Mouse (Mus musculus) heart, adult 11 months (tissue): Measurements from ENCODE around the gene Cdkl4.
"Not testable (repeated sequence)": the region's sequence is repeated elsewhere in the genome, so short reads cannot be mapped to it uniquely, and the experiment has no call there.

Experiments used
- DNase-seq: peaks from one replicate; pipeline ENCODE4 v3.0.0; 2022

Cdkl4 gene

GRCm38 (mm10) chr17:80577639-80578038 is at the start of gene Cdkl4:
TSS of gene Cdkl4 (minus strand) at chr17:80577813.
- peak; percentile 16 for DNase-seq

GRCm38 (mm10) chr17:80624979-80625378 is 47.4 kb upstream of the Cdkl4 start:
- DNase-seq, result peak; percentile 49

- DNase-seq, result no peak
Observed at GRCm38 (mm10) chr17:80621691-80622090, 44.1 kb upstream of the Cdkl4 start.

GRCm38 (mm10) chr17:80620786-80621423 is 43.3 kb upstream of the Cdkl4 start:
- DNase-seq, result peak; percentile 88

- DNase-seq, result peak; percentile 76
Observed at GRCm38 (mm10) chr17:80619556-80619955, 41.9 kb upstream of the Cdkl4 start.

GRCm38 (mm10) chr17:80618890-80619289 is 41.3 kb upstream of the Cdkl4 start:
- DNase-seq, result peak; percentile 36

GRCm38 (mm10) chr17:80603806-80604205 is 26.2 kb upstream of the Cdkl4 start:
- peak; percentile 68 for DNase-seq

GRCm38 (mm10) chr17:80603079-80603625 is 25.5 kb upstream of the Cdkl4 start:
- DNase-seq, result peak; percentile 84

GRCm38 (mm10) chr17:80601371-80601770 is 23.8 kb upstream of the Cdkl4 start:
- DNase-seq, result peak; percentile 84

- DNase-seq, result peak; percentile 56
Observed at GRCm38 (mm10) chr17:80583051-80583450, 5.4 kb upstream of the Cdkl4 start.

- DNase-seq, result peak; percentile 79
Observed at GRCm38 (mm10) chr17:80579901-80580300, 2.3 kb upstream of the Cdkl4 start.

GRCm38 (mm10) chr17:80579089-80579488 is 1.5 kb upstream of the Cdkl4 start:
- peak; percentile 25 for DNase-seq

- DNase-seq, result peak; percentile 84
Observed at GRCm38 (mm10) chr17:80578041-80578440, 428 bp upstream of the Cdkl4 start.

GRCm38 (mm10) chr17:80577214-80577613 is 399 bp downstream of the Cdkl4 start:
- peak; percentile 90 for DNase-seq

- peak; percentile 45 for DNase-seq
Observed at GRCm38 (mm10) chr17:80575008-80575407, 2.6 kb downstream of the Cdkl4 start.

- DNase-seq, result peak; percentile 55
Observed at GRCm38 (mm10) chr17:80574471-80574965, 3.1 kb downstream of the Cdkl4 start.

- peak; percentile 79 for DNase-seq
Observed at GRCm38 (mm10) chr17:80572187-80572935, 5.3 kb downstream of the Cdkl4 start.

GRCm38 (mm10) chr17:80571460-80571859 is 6.2 kb downstream of the Cdkl4 start:
- peak; percentile 86 for DNase-seq

- DNase-seq, result not testable (repeated sequence)
Observed at GRCm38 (mm10) chr17:80569718-80570117, 7.9 kb downstream of the Cdkl4 start.

- peak; percentile 17 for DNase-seq
Observed at GRCm38 (mm10) chr17:80568842-80569601, 8.6 kb downstream of the Cdkl4 start.

- DNase-seq, result peak; percentile 81
Observed at GRCm38 (mm10) chr17:80568441-80568840, 9.2 kb downstream of the Cdkl4 start.

- DNase-seq, result peak; percentile 85
Observed at GRCm38 (mm10) chr17:80564611-80564924, 13.0 kb downstream of the Cdkl4 start.
